Mouse (Mus musculus): Measurements from ENCODE around the gene Emx1.

GRCm38 (mm10) chr6:85227520-85227919, 40.3 kb downstream of the Emx1 start:
- no peak for TF ChIP-seq POLR2A (IDR thresholded peaks at IDR 0.05; ENCODE audit: low read depth, low read length)
- no peak for TF ChIP-seq ZMIZ1 (IDR thresholded peaks at IDR 0.05; ENCODE audit: low read depth, low read length)
- TF ChIP-seq MEF2A (IDR thresholded peaks at IDR 0.05; ENCODE audit: borderline replicate concordance, low read depth, low read length) = no peak
- no peak for TF ChIP-seq EP300 (IDR thresholded peaks at IDR 0.05; ENCODE audit: low read length)
- TF ChIP-seq CTCF (conservative IDR thresholded peaks at IDR 0.05 in 1 of 2, IDR thresholded peaks at IDR 0.05 in 1 of 2; ENCODE audit: low read depth in 2 of 2, low read length in 2 of 2) = no peak
- no peak for TF ChIP-seq POLR2AphosphoS2 (IDR thresholded peaks at IDR 0.05; ENCODE audit: low read depth, low read length)
- no peak for TF ChIP-seq MAX (IDR thresholded peaks at IDR 0.05; ENCODE audit: low read length)
- no peak for TF ChIP-seq UBTF (IDR thresholded peaks at IDR 0.05; ENCODE audit: low read depth, low read length)
- TF ChIP-seq JUN (IDR thresholded peaks at IDR 0.05; ENCODE audit: insufficient read depth, low read depth, low read length) = no peak
- no peak for TF ChIP-seq BHLHE40 (IDR thresholded peaks at IDR 0.05; ENCODE audit: low read depth, low read length)
- no peak for TF ChIP-seq USF1 (IDR thresholded peaks at IDR 0.05; ENCODE audit: low read depth, low read length)
- no peak for TF ChIP-seq ELF1 (IDR thresholded peaks at IDR 0.05; ENCODE audit: low read depth, low read length)
- TF ChIP-seq KAT2A (IDR thresholded peaks at IDR 0.05; ENCODE audit: insufficient replicate concordance, low read length) = no peak
- TF ChIP-seq MAFK (IDR thresholded peaks at IDR 0.05; ENCODE audit: insufficient replicate concordance, low read length) = no peak
